Mouse (Mus musculus) midbrain, embryonic 10.5 days (tissue): ENCODE measurements around the gene Ankmy2. TPM values are rescaled to one million over a fixed set of nuclear protein-coding genes. Genes with fewer than 3 reads are reported as not detected.

Experiments
- DNase-seq: peaks from one replicate; pipeline ENCODE4 v3.0.0-alpha.2; 2017; ENCODE audit warnings: low spot score
- H3K27ac ChIP-seq: fragments of 300-500 bp; sonication (generic); replicated peaks from 2 replicates; pipeline ENCODE4 v1.5.1; 2016; ENCODE audit warnings: mild to moderate bottlenecking
- H3K27me3 ChIP-seq: fragments of 300-500 bp; sonication (generic); 2 replicates; pipeline ENCODE4 v1.6.1; 2016; ENCODE audit warnings: low read depth, mild to moderate bottlenecking; ENCODE audit not compliant: poor library complexity, severe bottlenecking
- H3K36me3 ChIP-seq: fragments of 300-500 bp; sonication (generic); 2 replicates; pipeline ENCODE4 v1.6.1; 2016; ENCODE audit warnings: mild to moderate bottlenecking, moderate library complexity
- H3K4me1 ChIP-seq: fragments of 300-500 bp; sonication (generic); 2 replicates; pipeline ENCODE4 v1.6.1; 2016
- H3K4me3 ChIP-seq: fragments of 300-500 bp; sonication (generic); 2 replicates; pipeline ENCODE4 v1.5.1; 2016; ENCODE audit warnings: mild to moderate bottlenecking, moderate library complexity
- H3K9me3 ChIP-seq: fragments of 300-500 bp; sonication (generic); replicated peaks from 2 replicates; pipeline ENCODE4 v1.6.1; 2016; ENCODE audit warnings: mild to moderate bottlenecking
- WGBS: fragments of 180-500 bp; shearing (Covaris S2); methylation state at CpG from one replicate; pipeline ENCODE4 v1.1.7; 2016; 5-methylcytosine and 5-hydroxymethylcytosine counted together
- polyA plus RNA-seq: library from polyadenylated mRNA; unstranded; fragments of >200 nt; fragmentation: Nextera tagmentation; extraction: Ambion mirVana; gene quantifications from 2 replicates; pipeline ENCODE4 v1.2.1, GENCODE M21; 2016

The Ankmy2 gene
- polyA plus RNA-seq, 1 experiment from 2014 or later: 21.1 TPM

DNA sequence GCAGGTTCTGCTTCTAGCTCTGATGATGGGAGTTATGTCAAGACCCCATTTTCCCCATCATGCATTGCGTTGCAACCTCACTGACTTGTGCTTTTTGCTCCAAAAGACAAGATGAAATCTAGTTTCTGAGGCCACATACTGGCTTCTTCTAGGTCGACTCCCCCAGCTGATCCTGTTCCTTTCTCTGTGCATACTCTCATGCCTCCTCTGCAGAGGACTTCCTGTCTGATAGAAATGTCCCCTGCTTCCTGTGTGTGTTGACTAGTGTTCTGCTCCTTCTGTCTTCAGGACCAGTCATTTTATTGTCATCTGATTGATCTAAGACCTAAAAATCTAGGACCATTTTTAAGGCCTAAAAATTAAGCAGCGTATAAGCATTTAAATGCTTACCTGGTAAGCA lies 21.5 kb upstream of the Ankmy2 start:
- Histone ChIP-seq H3K9me3 (no peaks in the 10 kb centered on the region), H3K4me3 (no peak overlapping the region), H3K4me1 (no peaks in the 10 kb centered on the region), H3K27me3 (no peaks in the 10 kb centered on the region), H3K27ac (no peak overlapping the region), H3K36me3 (peaks cover 87% of the 10 kb centered on the region)
- no peak for DNase-seq
- WGBS: 87% methylated on average over 3 of the region's 3 CpGs

DNA sequence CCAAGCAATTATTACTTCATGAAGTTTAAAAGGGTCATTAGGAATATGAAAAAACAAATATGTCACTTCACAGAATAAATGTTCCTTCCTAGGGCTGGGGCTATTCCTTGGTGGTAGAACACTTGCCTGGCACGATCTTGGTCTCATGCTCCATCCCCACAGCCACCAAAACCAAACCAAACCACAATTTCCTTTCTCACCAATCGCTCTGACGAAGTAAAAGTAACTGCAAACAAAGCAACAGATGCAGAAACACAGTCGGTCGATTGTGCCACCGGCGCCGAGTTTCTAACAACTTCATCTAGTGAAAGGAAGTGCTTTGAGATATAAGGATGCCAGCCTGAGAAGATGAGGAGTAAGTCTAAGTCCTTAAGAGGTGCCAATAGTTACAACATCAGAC lies 20.6 kb upstream of the Ankmy2 start:
- no peak overlapping the region for H3K27ac ChIP-seq
- peaks cover 87% of the 10 kb centered on the region for H3K36me3 ChIP-seq
- H3K4me1 ChIP-seq: no peaks in the 10 kb centered on the region
- WGBS: 93% methylated on average over 8 of the region's 8 CpGs
- H3K9me3 ChIP-seq: no peaks in the 10 kb centered on the region
- no peaks in the 10 kb centered on the region for H3K27me3 ChIP-seq
- DNase-seq: no peak
- no peak overlapping the region for H3K4me3 ChIP-seq

DNA sequence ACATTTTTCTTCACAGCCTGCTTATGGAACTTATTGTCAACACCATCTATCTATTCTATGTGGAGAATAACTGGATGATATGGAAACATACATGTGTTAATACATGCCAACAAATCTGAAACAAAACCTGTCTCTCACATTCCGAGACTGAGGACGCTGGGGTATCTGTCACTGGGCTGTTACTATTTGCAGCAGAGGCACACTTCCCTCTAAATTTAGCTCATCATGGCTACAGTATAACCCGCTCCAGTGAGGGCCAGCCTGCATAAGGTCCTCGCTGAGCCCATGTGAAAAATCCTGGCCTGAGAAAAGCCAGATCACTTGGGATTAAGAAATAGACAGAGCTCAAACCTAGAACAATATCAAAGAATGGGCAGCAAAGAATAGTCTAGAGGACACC lies 19.7 kb upstream of the Ankmy2 start:
- Histone ChIP-seq H3K4me1 (no peaks in the 10 kb centered on the region), H3K4me3 (no peak overlapping the region), H3K36me3 (peaks cover 78% of the 10 kb centered on the region), H3K9me3 (no peaks in the 10 kb centered on the region), H3K27ac (no peak overlapping the region), H3K27me3 (no peaks in the 10 kb centered on the region)
- DNase-seq: no peak
- 87% methylated on average over 4 of the region's 4 CpGs for WGBS

GRCm38 (mm10) chr12:36140401-36140800 lies 16.5 kb upstream of the Ankmy2 start:
- Histone ChIP-seq H3K9me3 (no peaks in the 10 kb centered on the region), H3K27ac (no peak overlapping the region), H3K27me3 (no peaks in the 10 kb centered on the region), H3K4me1 (no peaks in the 10 kb centered on the region), H3K36me3 (peaks cover 54% of the 10 kb centered on the region), H3K4me3 (no peak overlapping the region)
- DNase-seq: no peak
- WGBS: 93% methylated on average over 6 of the region's 6 CpGs

DNA sequence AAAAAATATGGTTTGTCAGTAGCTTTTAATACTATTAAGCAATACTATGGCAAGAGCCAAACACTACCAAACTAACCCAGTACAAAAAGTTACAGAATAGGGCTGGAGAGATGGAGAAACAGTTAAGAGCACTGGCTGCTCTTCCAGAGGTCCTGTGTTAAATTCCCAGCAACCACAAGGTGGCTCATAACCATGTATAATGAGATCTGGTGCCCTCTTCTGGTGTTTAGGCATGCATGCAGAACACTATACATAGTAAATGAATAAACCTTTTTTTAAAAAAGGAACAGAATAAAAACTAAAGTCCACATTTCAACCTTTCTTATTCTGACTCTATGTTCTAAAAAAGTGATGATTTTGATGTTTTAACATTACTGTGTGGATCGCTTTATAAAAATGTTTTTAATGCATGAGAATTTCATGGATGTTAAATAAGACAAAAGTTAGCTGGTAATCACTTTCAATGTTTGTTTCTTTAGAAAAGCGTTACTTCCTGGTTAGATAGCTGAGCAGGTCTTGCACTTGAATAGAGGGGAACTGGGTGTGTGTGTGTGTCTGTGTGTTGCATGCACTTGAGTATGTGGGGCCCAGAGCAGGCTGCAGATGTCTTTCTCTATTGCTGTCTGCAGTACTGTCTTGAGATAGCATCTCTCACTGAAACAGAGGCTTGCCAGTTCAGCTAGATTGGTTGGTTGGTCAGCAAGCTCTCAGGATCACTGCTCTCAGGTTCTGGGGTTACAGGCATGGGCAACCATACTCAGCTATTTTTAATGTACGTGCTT lies 10.5 kb upstream of the Ankmy2 start:
- Histone ChIP-seq H3K27ac (no peak overlapping the region), H3K9me3 (0 out of 2 replicates have a peak, but pooled peaks cover 5% of the 10 kb centered on the region), H3K27me3 (no peaks in the 10 kb centered on the region), H3K4me1 (no peaks in the 10 kb centered on the region), H3K4me3 (no peak overlapping the region), H3K36me3 (peaks cover 28% of the 10 kb centered on the region)
- 92% methylated on average over 3 of the region's 3 CpGs for WGBS
- no peak for DNase-seq

DNA sequence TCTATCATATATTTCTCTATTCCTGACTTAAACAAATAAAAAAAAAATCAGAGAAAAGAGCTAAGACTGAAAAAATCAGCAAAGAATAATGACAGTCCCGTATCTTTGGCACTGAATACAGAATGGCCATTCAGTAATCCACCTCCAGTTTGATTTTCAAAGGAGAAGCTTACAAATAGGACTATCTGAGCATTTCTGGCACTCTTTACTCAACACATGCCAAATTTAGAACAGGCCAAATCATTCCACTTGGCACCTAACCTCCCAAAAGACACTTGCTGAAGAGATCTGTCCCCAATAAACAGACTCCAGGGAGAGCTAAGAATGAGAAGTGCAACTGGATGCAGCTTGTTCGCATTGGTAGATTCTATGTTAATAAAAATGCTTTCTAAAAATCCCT lies 6.6 kb upstream of the Ankmy2 start:
- no peak for DNase-seq

DNA sequence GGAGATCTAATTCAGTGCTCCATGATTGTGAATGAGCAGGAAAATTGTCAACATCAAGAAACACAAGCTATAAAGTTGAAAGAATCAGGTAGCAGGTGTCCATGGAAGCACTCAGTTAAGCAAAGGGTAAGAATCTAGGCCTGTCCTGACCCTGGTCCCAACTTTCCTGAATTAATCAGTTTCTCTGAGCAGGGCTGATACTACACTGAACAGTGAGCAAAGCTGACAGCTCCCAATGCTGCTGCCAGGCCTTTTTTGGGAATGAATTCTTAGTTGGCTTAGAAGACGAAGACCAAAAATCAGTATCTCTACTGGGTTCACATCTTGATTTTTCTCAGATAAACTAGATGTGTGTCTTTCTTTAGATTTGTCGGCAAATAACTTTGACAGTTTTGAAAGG lies 6.2 kb upstream of the Ankmy2 start:
- Histone ChIP-seq H3K4me3 (no peak overlapping the region), H3K9me3 (0 out of 2 replicates have a peak, but pooled peaks cover 2% of the 10 kb centered on the region), H3K27ac (no peak overlapping the region), H3K4me1 (peaks cover 18% of the 10 kb centered on the region), H3K36me3 (peaks cover 26% of the 10 kb centered on the region), H3K27me3 (no peaks in the 10 kb centered on the region)
- no peak for DNase-seq
- WGBS: 94% methylated on average over 2 of the region's 2 CpGs

More for the DNA sequence above, 6.6 kb upstream of the Ankmy2 start:
- H3K27ac ChIP-seq: no peak overlapping the region
- peaks cover 13% of the 10 kb centered on the region for H3K4me1 ChIP-seq
- 94% methylated on average over 2 of the region's 2 CpGs for WGBS
- peaks cover 29% of the 10 kb centered on the region for H3K36me3 ChIP-seq
- H3K4me3 ChIP-seq: no peak overlapping the region
- H3K9me3 ChIP-seq: 0 out of 2 replicates have a peak, but pooled peaks cover 5% of the 10 kb centered on the region
- H3K27me3 ChIP-seq: no peaks in the 10 kb centered on the region

DNA sequence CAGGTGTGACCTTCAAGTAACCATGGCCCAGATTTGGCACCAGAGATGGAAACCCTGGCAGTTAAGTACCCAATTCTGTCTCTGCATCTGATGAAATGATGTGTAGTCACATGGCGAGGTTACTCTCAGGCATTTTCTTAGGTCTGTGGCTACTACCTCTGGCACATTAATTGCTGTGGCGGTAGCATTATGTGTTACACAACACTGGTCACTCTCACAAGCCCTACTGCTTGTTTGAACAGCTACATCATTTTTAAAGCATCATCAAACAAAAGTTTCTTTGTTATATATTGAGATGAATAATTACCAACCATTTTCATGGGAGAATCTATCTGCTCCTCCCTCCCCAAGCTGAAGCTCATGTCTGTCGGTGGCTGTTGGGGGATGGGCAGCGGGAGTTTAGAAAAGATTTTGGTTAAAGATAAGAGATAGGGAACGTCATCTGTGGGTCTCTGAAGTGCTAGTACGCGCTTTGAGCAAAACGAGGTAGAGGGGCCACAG lies 1.7 kb upstream of the Ankmy2 start:
- peak overlapping the region; percentile 93 for H3K27ac ChIP-seq
- peak; percentile 13 for DNase-seq
- no peaks in the 10 kb centered on the region for H3K27me3 ChIP-seq
- peaks cover 9% of the 10 kb centered on the region for H3K36me3 ChIP-seq
- peaks cover 30% of the 10 kb centered on the region for H3K4me1 ChIP-seq
- 24% methylated on average over 8 of the region's 8 CpGs for WGBS
- peak overlapping the region; percentile 93 for H3K4me3 ChIP-seq
- no peaks in the 10 kb centered on the region for H3K9me3 ChIP-seq

GRCm38 (mm10) chr12:36156101-36156636 lies 745 bp upstream of the Ankmy2 start:
- Histone ChIP-seq H3K36me3 (peaks cover 9% of the 10 kb centered on the region), H3K4me1 (peaks cover 30% of the 10 kb centered on the region), H3K9me3 (no peaks in the 10 kb centered on the region), H3K27ac (peak overlapping the region; percentile 93), H3K27me3 (no peaks in the 10 kb centered on the region), H3K4me3 (peak overlapping the region; percentile 93)
- under 1% methylated on average over 31 of the region's 33 CpGs for WGBS
- DNase-seq: no peak

DNA sequence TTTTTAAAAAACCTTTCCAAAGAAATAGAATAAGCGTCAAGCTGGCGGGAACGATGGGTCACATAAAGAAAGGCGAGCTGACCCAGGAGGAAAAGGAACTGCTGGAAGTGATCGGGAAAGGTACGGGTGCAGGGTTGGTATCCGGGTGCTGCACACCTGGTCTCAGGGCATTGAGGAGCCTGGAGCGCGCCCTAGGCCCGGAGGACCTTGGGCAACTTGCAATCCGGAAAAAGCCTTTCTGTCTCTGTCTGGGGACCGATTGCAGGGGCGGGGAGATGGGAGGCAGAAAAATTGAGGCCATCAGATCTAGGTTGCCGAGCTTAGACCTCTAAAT lies 357 bp downstream of the Ankmy2 start:
- H3K27ac ChIP-seq: peak overlapping the region; percentile 93
- 0% methylated on average over 14 of the region's 14 CpGs for WGBS

DNA sequence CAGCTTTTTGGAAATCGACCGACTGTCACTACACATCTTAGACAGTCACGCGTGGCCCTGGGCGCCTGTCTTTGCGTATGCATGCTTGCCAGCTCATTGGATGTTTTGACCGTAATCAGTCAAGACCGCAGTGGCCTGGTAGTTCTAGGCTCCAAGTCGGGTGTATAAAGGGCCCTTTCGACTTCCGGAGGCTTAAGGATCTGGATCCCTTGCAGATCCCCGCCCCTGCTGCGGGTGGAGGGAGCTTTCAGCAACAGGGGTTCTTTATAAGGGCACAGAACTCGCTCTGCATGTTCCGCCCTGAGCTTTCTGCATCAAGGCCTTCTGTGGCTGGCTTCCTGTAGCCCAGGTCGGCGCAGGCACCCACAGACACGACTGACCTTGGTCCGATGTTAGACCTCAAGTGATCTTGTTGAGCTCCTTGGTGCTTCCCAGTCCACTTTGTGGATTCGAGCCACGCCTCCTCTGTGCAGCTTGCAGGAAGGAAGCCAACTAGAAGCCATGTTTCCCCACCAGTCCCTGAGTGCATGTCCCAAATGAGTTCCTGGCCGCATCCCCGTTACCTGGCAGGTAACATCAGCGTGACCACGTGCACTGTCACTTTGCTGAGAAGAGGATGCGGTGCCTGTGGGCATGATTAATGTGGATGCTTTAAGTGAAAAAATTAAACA lies 859 bp downstream of the Ankmy2 start, which contains the start of gene Bzw2:
Gene Bzw2 (minus strand): TSS at position 443 of the 671 bp plus-strand sequence.
- H3K27me3 ChIP-seq: no peaks in the 10 kb centered on the region
- H3K9me3 ChIP-seq: no peaks in the 10 kb centered on the region
- H3K36me3 ChIP-seq: peaks cover 9% of the 10 kb centered on the region
- WGBS: 5% methylated on average over 26 of the region's 26 CpGs
- peaks cover 30% of the 10 kb centered on the region for H3K4me1 ChIP-seq
- DNase-seq: peak; percentile 61
- H3K4me3 ChIP-seq: peak within 1 kb of the TSS; percentile 93
- peak within 1 kb of the TSS; percentile 93 for H3K27ac ChIP-seq

More for the DNA sequence above, 357 bp downstream of the Ankmy2 start:
- H3K9me3 ChIP-seq: no peaks in the 10 kb centered on the region
- peaks cover 30% of the 10 kb centered on the region for H3K4me1 ChIP-seq
- H3K36me3 ChIP-seq: peaks cover 9% of the 10 kb centered on the region
- H3K27me3 ChIP-seq: no peaks in the 10 kb centered on the region
- H3K4me3 ChIP-seq: peak overlapping the region; percentile 93
- no peak for DNase-seq

DNA sequence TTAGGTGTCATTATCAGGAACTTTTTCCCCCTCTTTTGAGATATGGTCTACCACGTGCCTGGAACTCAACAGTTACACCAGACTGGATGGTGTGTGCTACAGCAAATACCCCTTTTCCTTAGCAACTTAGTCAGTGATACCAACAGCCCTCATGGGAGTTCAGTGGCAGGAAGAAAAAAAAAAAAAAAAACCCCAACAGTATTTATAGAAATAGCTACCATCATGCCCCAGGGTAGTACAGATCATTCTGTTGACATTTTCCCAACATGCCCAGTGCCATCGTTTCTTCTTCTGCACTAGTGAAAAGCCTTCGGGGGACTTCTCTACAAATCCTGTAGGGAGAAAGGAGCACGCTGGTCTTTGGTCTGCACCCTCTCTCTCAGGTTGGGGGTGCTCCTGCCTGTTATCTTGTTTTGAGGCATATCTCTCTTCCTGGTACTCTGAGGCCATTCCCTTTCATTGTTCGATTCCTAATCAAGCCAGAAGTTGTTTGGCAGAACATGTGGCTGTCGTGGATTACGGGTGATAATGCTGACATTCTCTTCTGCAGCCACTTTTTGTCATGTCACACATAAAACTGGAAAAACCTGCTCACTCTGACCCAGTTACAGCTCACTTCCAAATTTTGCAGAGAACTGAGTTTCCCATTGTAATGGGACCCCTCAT lies 7.3 kb downstream of the Ankmy2 start:
- Histone ChIP-seq H3K36me3 (peaks cover 10% of the 10 kb centered on the region), H3K4me3 (no peak overlapping the region), H3K4me1 (peaks cover 8% of the 10 kb centered on the region), H3K27me3 (no peaks in the 10 kb centered on the region), H3K9me3 (no peaks in the 10 kb centered on the region), H3K27ac (no peak overlapping the region)
- WGBS: 93% methylated on average over 7 of the region's 7 CpGs
- no peak for DNase-seq
